Mouse (Mus musculus) hindbrain, embryonic 13.5 days (tissue): ENCODE data around the gene Myl4. TPM values are rescaled to one million over a fixed set of nuclear protein-coding genes. Genes with fewer than 3 reads are reported as not detected.

Experiments
- ATAC-seq: fragments of 200-750 bp; cut with Nextera tagmentation; 2 replicates; pipeline ENCODE4 v1.8.0; 2017; ENCODE audit warnings: moderate TSS enrichment; ENCODE audit not compliant: low FRiP score
- H3K27ac ChIP-seq: fragments of 300-500 bp; sonication (generic); 2 replicates; pipeline ENCODE4 v1.5.1; 2015; ENCODE audit warnings: inconsistent platforms, mild to moderate bottlenecking, moderate library complexity
- H3K27me3 ChIP-seq: fragments of 300-500 bp; sonication (generic); 2 replicates; pipeline ENCODE4 v1.6.1; 2015; ENCODE audit warnings: mild to moderate bottlenecking, inconsistent platforms
- H3K36me3 ChIP-seq: fragments of 300-500 bp; sonication (generic); 2 replicates; pipeline ENCODE4 v1.6.1; 2015; ENCODE audit warnings: mild to moderate bottlenecking, inconsistent platforms
- H3K4me1 ChIP-seq: fragments of 300-500 bp; sonication (generic); replicated peaks from 2 replicates; pipeline ENCODE4 v1.6.1; 2015; ENCODE audit warnings: inconsistent platforms
- H3K4me2 ChIP-seq: fragments of 300-500 bp; sonication (generic); 2 replicates; pipeline ENCODE4 v1.6.1; 2015; ENCODE audit warnings: inconsistent platforms, mild to moderate bottlenecking, moderate library complexity
- H3K4me3 ChIP-seq: fragments of 300-500 bp; sonication (generic); 2 replicates; pipeline ENCODE4 v1.5.1; 2015; ENCODE audit warnings: mild to moderate bottlenecking, inconsistent platforms
- H3K9ac ChIP-seq: fragments of 300-500 bp; sonication (generic); 2 replicates; pipeline ENCODE4 v1.6.1; 2015; ENCODE audit warnings: mild to moderate bottlenecking, inconsistent platforms
- H3K9me3 ChIP-seq: fragments of 300-500 bp; sonication (generic); 2 replicates; pipeline ENCODE4 v1.6.1; 2016; ENCODE audit warnings: inconsistent platforms
- WGBS: fragments of 180-500 bp; shearing (Covaris S2); methylation state at CpG from one replicate; pipeline ENCODE4 v1.1.7; 2015; 5-methylcytosine and 5-hydroxymethylcytosine counted together
- polyA plus RNA-seq: library from polyadenylated mRNA; unstranded; fragments of >200 nt; fragmentation: Nextera tagmentation; extraction: Ambion mirVana; gene quantifications from 2 replicates; pipeline ENCODE4 v1.2.1, GENCODE M21; 2015

Gene Myl4
- polyA plus RNA-seq, 1 experiment from 2014 or later, result 6.7 TPM

DNA sequence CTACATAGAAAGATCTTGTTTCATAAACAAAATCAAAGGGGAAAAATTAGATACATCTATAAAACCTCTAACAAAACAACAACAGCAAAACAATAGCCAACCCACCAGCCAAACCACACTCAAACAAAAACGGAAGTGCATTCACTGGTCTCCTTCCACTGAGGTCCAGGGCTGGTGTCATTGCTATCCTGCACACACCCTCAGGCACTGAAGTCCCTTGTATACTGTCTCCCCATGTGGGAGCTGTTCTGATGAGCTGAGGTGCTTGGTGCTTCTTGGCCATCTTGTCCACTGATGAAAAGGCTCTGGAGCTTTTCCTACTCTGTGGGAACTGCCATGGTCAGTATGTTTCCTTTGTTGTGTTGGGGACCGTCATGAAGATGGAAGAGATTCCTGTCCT lies 38.0 kb downstream of the Myl4 start:
- Histone ChIP-seq H3K4me2 (no peak overlapping the region), H3K4me1 (no peaks in the 10 kb centered on the region), H3K27ac (no peak overlapping the region), H3K9ac (no peak overlapping the region), H3K36me3 (no peaks in the 10 kb centered on the region), H3K27me3 (no peaks in the 10 kb centered on the region), H3K9me3 (0 out of 2 replicates have a peak, but pooled peaks cover 5% of the 10 kb centered on the region), H3K4me3 (no peak overlapping the region)
- no peak for ATAC-seq
- WGBS, result 90% methylated on average over 2 of the region's 2 CpGs

DNA sequence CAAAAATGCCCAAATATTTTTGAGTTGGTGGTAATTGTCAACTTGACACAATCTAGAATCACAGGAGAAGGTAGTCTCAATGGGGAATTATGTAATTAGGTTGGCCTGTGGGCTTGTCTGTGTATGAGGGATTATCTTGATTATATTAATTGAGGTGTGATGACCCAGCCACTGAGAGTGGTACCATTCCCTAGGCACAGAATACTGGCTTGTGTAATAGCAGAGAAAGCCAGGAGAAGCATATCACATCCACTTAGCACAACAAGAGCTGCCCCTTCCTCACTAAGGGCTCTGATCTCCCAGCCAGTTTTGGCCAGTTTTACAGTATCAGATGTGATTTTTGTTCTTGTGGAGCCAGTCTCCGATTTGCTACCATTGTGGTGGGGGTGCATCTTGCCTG lies 39.1 kb downstream of the Myl4 start:
- Histone ChIP-seq H3K4me1 (no peaks in the 10 kb centered on the region), H3K9ac (no peak overlapping the region), H3K9me3 (0 out of 2 replicates have a peak, but pooled peaks cover 5% of the 10 kb centered on the region), H3K4me3 (no peak overlapping the region), H3K27ac (no peak overlapping the region), H3K4me2 (no peak overlapping the region), H3K27me3 (no peaks in the 10 kb centered on the region), H3K36me3 (no peaks in the 10 kb centered on the region)
- ATAC-seq, result no peak
- 89% methylated on average over 1 of the region's 1 CpGs for WGBS

DNA sequence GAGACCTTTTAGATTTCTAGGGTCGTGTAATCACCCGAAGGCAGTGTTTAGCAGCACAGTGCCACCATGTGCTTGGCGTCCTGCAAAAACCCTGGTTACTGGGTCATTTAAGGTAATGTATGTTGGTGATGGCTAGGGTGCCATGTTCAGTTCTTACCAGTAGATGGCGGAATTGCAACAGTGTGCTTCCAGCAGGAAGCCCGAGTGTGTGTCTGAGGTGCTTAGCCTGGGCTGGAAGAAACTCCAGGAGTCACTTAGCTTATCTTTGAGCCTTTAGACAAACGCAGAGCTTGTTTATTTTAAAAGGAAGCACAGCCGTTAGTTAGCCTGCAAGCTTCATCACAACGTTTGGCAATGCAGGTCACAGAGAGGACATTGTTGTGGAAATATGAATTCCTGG lies 39.7 kb downstream of the Myl4 start:
- H3K36me3 ChIP-seq, result no peaks in the 10 kb centered on the region
- H3K9me3 ChIP-seq, result 0 out of 2 replicates have a peak, but pooled peaks cover 5% of the 10 kb centered on the region
- H3K4me1 ChIP-seq, result no peaks in the 10 kb centered on the region
- no peaks in the 10 kb centered on the region for H3K27me3 ChIP-seq
- peak; percentile 71 for ATAC-seq
- H3K4me2 ChIP-seq, result no peak overlapping the region
- WGBS, result 7% methylated on average over 8 of the region's 8 CpGs
- no peak overlapping the region for H3K9ac ChIP-seq
- no peak overlapping the region for H3K27ac ChIP-seq
- no peak overlapping the region for H3K4me3 ChIP-seq

DNA sequence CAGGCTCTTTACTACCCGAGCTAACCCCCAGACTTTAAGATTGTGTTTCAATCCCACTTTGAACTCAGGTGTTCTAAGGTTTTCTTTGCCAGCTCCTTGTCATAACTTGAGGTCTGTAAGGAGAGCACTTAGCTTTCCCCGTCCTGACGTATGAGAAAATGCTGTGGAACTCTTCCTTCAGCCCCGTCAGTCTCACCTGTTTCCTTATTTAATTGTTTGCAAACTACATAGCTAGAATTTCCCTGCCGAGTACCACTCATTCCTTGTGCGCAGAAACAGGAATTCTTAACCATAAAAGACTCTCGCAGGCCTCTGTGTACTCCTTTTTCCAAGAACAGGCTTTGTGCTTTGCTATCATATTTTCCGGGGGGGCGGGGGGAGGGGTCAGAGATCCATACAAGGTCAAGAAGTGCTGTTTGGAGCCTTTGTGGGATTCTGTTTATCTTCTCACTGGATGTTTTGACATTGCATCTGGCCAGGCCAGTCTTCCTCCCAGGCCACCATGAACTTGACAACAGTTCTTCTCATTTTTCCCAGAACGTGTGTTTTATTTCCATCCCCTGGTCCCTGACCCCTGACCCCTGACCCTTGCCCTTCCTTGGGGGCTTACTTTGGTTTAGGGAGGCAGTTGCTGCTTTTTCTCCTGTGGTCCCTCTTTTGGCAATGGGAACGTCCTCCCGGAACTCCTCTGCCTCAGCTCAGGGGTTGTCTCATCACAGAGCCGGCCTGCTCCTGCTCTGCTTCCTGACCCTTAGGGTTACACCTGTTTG lies 41.8 kb downstream of the Myl4 start:
- Histone ChIP-seq H3K36me3 (no peaks in the 10 kb centered on the region), H3K4me1 (no peaks in the 10 kb centered on the region), H3K4me3 (no peak overlapping the region), H3K9me3 (0 out of 2 replicates have a peak, but pooled peaks cover 5% of the 10 kb centered on the region), H3K9ac (no peak overlapping the region), H3K27me3 (no peaks in the 10 kb centered on the region), H3K4me2 (no peak overlapping the region), H3K27ac (no peak overlapping the region)
- WGBS, result 76% methylated on average over 13 of the region's 13 CpGs
- ATAC-seq, result no peak

DNA sequence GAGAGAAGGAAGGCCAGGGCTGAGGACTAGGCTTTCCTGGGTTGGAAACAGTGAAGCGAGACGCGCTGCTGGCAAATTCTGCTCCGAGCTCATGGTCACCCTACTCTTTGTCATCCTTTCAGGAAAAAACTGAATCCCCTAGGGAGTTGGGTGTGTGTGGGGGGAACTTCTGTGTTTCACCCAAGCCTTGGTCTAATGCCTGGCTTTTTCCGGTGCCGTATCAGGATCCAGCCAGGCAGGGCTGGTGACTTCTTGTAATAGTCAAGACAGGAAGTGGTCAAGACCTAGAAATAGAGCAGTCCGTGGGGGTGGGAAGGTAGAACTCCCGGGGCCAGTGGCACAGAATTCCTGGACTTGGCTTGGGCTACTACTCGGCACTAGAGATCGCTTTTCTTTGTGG lies 45.9 kb downstream of the Myl4 start:
- Histone ChIP-seq H3K9ac (no peak overlapping the region), H3K27ac (no peak overlapping the region), H3K4me1 (no peaks in the 10 kb centered on the region), H3K27me3 (no peaks in the 10 kb centered on the region), H3K4me3 (no peak overlapping the region), H3K9me3 (no peaks in the 10 kb centered on the region), H3K4me2 (no peak overlapping the region), H3K36me3 (no peaks in the 10 kb centered on the region)
- 84% methylated on average over 10 of the region's 10 CpGs for WGBS
- ATAC-seq, result no peak

DNA sequence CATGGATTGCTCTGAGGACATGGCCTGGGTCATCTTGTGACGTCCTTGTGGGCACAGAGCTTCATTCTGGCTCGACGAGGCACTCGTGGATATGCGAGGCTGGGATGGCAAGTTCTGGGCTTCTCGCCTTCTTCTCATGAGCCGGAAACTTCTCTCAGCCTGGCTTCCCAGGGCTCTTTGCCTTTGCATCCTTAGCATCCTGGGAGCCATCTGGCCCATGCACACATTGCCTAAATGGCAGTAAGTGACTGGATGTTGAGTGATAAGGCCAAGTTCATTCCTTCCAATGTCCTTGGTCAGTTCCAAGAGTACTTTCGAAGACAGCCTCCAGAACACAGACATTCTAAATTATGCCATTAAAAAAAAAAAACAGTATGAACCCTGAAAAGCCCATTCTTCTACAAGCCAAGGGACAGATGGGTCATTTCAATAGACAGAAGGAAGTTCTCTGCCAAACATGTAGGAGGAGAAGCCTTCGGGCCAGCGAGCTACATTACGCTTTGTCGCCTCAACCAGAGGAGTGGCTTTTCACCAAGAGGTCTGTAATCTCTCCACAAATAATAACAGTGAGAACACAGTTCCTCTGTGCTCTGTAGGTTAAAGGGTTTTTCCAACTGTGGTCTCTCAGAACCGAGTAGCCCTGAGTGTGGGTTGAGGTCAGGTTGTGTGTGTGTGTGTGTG lies 48.9 kb downstream of the Myl4 start:
- ATAC-seq, result no peak
- 90% methylated on average over 13 of the region's 13 CpGs for WGBS

DNA sequence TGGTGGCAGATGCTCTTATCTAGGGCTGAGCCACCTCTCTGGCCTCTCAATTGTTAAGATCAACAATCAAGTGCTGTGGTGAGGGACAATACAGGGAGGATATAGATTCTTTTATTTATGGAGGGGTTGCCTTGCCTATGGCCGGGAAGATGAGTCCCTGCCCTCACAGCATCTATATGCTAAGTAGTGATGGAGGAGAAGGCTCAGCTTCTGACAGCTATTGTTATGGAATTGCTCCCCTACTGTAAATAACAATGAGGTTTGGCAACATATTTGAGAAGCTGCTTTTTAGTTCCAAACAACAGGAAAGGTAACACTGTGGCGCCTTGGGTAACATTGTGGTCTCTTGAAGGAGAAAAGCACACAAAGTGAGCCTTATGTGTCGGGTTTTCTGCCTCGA lies 50.2 kb downstream of the Myl4 start:
- ATAC-seq, result no peak
- Histone ChIP-seq H3K4me3 (no peak overlapping the region), H3K4me1 (no peaks in the 10 kb centered on the region), H3K4me2 (no peak overlapping the region), H3K9me3 (no peaks in the 10 kb centered on the region), H3K27ac (no peak overlapping the region), H3K27me3 (no peaks in the 10 kb centered on the region; the same call in 1 of the 2 replicates), H3K9ac (no peak overlapping the region), H3K36me3 (no peaks in the 10 kb centered on the region)
- WGBS, result 36% methylated on average over 4 of the region's 4 CpGs

More for the DNA sequence above, 48.9 kb downstream of the Myl4 start:
- no peaks in the 10 kb centered on the region for H3K36me3 ChIP-seq
- no peaks in the 10 kb centered on the region for H3K9me3 ChIP-seq
- no peaks in the 10 kb centered on the region for H3K27me3 ChIP-seq
- no peaks in the 10 kb centered on the region for H3K4me1 ChIP-seq
- H3K9ac ChIP-seq, result no peak overlapping the region
- no peak overlapping the region for H3K4me2 ChIP-seq
- H3K4me3 ChIP-seq, result no peak overlapping the region
- H3K27ac ChIP-seq, result no peak overlapping the region

DNA sequence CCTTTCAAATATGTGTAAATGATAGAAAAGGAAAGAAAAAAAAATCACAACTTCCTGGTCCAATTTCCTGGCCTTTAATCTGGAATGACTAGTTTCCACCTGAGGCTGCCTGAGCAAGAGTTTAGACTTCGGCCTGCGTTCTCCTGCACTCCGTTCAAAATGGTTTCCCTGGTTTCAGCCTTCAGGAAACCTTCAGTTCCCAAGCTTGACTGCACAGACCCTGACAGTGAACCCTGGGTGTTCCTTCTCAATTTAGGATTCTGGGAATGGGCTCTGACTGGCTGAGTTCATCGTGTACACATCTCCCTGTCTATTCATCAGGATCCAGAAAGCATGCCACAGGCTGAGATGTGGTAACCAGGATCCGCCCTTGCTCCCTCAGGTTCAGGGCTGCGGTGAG lies 53.7 kb downstream of the Myl4 start:
- ATAC-seq, result no peak
- H3K9ac ChIP-seq, result no peak overlapping the region
- WGBS, result 41% methylated on average over 6 of the region's 6 CpGs
- H3K4me1 ChIP-seq, result peaks cover 13% of the 10 kb centered on the region
- H3K4me2 ChIP-seq, result no peak overlapping the region
- no peak overlapping the region for H3K4me3 ChIP-seq
- no peaks in the 10 kb centered on the region for H3K9me3 ChIP-seq
- peaks cover 25% of the 10 kb centered on the region for H3K27me3 ChIP-seq
- H3K27ac ChIP-seq, result no peak overlapping the region
- H3K36me3 ChIP-seq, result no peaks in the 10 kb centered on the region

DNA sequence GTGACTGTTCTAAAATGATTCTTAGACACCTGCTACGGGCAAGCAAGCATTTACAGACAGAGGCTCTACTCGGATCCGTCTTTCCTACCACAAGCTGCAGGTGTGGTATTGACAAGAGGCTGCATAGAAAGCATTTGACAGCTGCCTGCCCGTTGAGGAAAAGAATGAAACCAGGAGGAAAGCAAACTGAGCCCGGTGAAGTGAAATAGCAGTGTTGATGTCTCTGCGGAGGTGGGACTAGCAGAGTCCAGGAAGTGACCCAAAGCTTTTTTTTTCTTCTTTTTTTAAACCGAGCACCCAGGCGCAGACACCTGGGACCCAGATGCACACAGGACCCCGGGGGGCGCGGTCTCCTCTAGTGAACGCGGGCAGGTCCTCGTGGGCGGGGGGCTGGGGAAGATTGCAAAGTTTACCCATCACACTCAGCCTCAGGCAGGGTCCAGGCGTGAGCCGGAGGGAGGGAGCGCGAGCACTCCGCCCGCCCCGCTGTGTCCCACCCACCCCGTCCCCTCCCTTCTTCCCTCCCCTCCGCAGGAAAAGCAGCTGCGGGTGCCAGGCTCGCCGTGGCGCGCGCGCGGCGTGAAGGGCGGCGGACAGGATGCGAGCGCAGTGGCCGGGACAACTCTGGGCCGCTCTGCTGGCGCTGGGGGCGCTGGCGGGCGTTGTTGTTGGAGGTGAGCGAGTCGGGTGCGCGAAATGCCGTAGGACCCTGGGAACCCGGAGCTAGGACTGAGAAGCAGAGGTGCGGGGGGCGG lies 57.2 kb downstream of the Myl4 start, which contains the start of gene Itgb3:
Gene Itgb3 (plus strand): TSS at position 510 of the 755 bp plus-strand sequence.
- no peaks in the 10 kb centered on the region for H3K36me3 ChIP-seq
- peak within 1 kb of the TSS; percentile 89 for H3K4me2 ChIP-seq
- peaks cover 13% of the 10 kb centered on the region for H3K4me1 ChIP-seq
- H3K4me3 ChIP-seq, result peak within 1 kb of the TSS; percentile 59
- H3K9me3 ChIP-seq, result no peaks in the 10 kb centered on the region
- H3K27me3 ChIP-seq, result peaks cover 49% of the 10 kb centered on the region
- peak; percentile 92 for ATAC-seq
- H3K9ac ChIP-seq, result peak within 1 kb of the TSS; percentile 76
- WGBS, result under 1% methylated on average over 41 of the region's 51 CpGs
- no peak within 1 kb of the TSS for H3K27ac ChIP-seq

DNA sequence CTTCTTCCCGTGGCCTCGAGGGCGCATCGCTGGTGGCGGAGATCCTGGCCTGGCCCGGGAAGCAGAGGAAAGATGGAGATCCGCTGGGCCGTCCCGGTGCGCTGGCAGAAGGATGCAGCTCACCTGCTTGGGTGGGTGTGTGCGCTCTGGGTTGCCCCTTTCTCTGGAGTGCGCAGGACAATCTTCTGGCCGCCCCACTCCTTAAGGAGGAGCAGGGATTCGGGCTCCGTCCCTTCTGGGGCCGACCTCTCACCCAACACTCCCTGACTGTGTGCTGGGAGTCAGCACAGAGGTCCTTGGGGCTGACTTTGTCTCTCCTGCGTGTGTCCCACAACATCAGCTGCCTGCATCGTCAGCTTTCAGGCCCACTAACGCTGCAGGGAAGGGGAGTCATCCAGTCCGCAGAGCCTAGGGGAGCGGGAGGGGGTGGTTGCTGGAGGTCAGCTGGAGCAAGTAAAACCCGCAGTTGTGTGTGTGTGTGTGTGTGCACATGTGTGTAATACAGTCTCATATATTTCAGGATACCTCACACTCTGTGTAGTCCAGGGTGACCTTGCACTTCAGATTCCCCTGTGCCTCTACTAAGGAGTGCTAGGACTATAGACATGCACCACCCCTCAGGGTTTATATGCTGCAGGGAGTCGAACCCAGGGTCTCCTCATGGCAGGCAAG lies 57.9 kb downstream of the Myl4 start:
- Histone ChIP-seq H3K27ac (no peak overlapping the region), H3K4me3 (peak overlapping the region; percentile 59), H3K9ac (peak overlapping the region; percentile 76), H3K4me2 (peak overlapping the region; percentile 89), H3K9me3 (no peaks in the 10 kb centered on the region), H3K27me3 (peaks cover 49% of the 10 kb centered on the region), H3K4me1 (peaks cover 13% of the 10 kb centered on the region), H3K36me3 (no peaks in the 10 kb centered on the region)
- WGBS, result 3% methylated on average over 22 of the region's 23 CpGs
- peak; percentile 64 for ATAC-seq

DNA sequence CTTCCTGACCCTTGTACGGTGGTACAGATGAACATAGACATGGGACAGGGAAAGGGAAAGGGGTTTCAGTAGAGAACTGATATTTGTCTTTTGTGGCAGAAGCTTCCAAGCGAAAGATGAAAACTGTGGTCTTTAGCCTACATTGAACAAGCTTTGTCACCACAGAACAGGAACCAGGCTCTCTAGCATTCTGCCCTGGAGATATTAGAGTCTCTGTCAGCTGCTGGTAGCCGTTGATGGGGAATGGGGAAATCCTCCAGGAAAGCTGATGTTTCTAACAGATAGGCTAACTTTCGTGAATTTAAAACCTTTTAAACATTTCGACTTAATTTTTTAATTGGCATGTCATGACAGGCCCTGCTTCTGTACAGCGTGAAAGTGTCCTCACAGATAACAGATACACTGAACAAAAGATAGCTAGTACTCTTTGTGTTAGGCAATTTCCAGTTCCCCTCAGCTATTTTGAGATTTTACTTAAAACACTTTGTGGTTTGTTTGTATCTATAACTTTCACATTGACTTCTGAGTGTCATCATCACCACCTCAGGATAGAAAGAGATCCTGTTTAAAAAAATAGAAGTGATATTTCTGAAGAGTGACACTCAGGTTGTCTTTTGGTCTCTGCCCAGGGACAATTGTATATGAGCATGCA lies 58.7 kb downstream of the Myl4 start:
- no peaks in the 10 kb centered on the region for H3K9me3 ChIP-seq
- no peak overlapping the region for H3K4me2 ChIP-seq
- 76% methylated on average over 6 of the region's 6 CpGs for WGBS
- no peaks in the 10 kb centered on the region for H3K36me3 ChIP-seq
- no peak overlapping the region for H3K9ac ChIP-seq
- peaks cover 49% of the 10 kb centered on the region for H3K27me3 ChIP-seq
- no peak overlapping the region for H3K27ac ChIP-seq
- H3K4me3 ChIP-seq, result no peak overlapping the region
- no peak for ATAC-seq
- peaks cover 13% of the 10 kb centered on the region for H3K4me1 ChIP-seq
